Mouse (Mus musculus) MEL (cell line): Measurements from ENCODE around the gene Avpr1a. TPM values are rescaled to one million over a fixed set of nuclear protein-coding genes. Genes with fewer than 3 reads are reported as not detected.

ENCODE experiments used
- DNase-seq: peaks from one replicate; pipeline ENCODE4 v3.0.0; 2011; ENCODE audit warnings: low read depth, low spot score
- H3K27ac ChIP-seq: 2 replicates; pipeline ENCODE4 v1.5.1; 2012; ENCODE audit warnings: low read depth, mild to moderate bottlenecking, control low read depth, low read length, moderate library complexity; ENCODE audit not compliant: control insufficient read depth
- H3K27me3 ChIP-seq, 2 experiments: fragments of 150-350 bp in 1 of 2; sonication (generic) in 1 of 2; 2 replicates each; pipeline ENCODE4 v1.6.1; 2012; ENCODE audit warnings: low read length in 2 of 2, mild to moderate bottlenecking in 2 of 2, improper control_type of control experiment in 1 of 2, moderate library complexity in 1 of 2; ENCODE audit not compliant: insufficient read depth in 2 of 2, control insufficient read depth in 1 of 2
- H3K36me3 ChIP-seq, 2 experiments: 2 replicates each; pipeline ENCODE4 v1.6.1; 2012 to 2014; ENCODE audit warnings: low read length in 2 of 2, improper control_type of control experiment in 1 of 2, inconsistent platforms in 1 of 2, mild to moderate bottlenecking in 1 of 2; ENCODE audit not compliant: insufficient read depth in 2 of 2, control insufficient read depth in 1 of 2
- H3K4me1 ChIP-seq, 2 experiments: fragments of 150-350 bp in 1 of 2; sonication (generic) in 1 of 2; 2 replicates each; pipeline ENCODE4 v1.6.1; 2012; ENCODE audit warnings: low read length in 2 of 2, improper control_type of control experiment in 1 of 2, mild to moderate bottlenecking in 1 of 2; ENCODE audit not compliant: insufficient read depth in 2 of 2, control insufficient read depth in 1 of 2
- H3K4me3 ChIP-seq, 2 experiments: fragments of 150-350 bp in 1 of 2; sonication (generic) in 1 of 2; 2 replicates each; pipeline ENCODE4 v1.5.1; 2012; ENCODE audit warnings: low read depth in 2 of 2, low read length in 2 of 2, mild to moderate bottlenecking in 2 of 2, moderate library complexity in 2 of 2, control low read depth in 1 of 2, improper control_type of control experiment in 1 of 2; ENCODE audit not compliant: control insufficient read depth in 1 of 2, insufficient read depth in 1 of 2
- H3K79me2 ChIP-seq: 2 replicates; pipeline ENCODE4 v1.6.1; 2012; ENCODE audit warnings: mild to moderate bottlenecking, low read length, moderate library complexity; ENCODE audit not compliant: control insufficient read depth, poor library complexity, insufficient read depth
- H3K9ac ChIP-seq: 2 replicates; pipeline ENCODE4 v1.6.1; 2012; ENCODE audit warnings: low read depth, mild to moderate bottlenecking, control low read depth, low read length, moderate library complexity; ENCODE audit not compliant: control insufficient read depth, poor library complexity, severe bottlenecking
- H3K9me3 ChIP-seq: fragments of 150-350 bp; sonication (generic); replicated peaks from 2 replicates; pipeline ENCODE4 v1.6.1; 2012; ENCODE audit warnings: mild to moderate bottlenecking, low read length, improper control_type of control experiment, moderate library complexity; ENCODE audit not compliant: insufficient read depth
- BHLHE40 ChIP-seq: IDR thresholded peaks from 2 replicates; pipeline ENCODE4 v1.6.1; 2012; ENCODE audit warnings: low read depth, mild to moderate bottlenecking, inconsistent platforms, low read length, improper control_type of control experiment, borderline replicate concordance
- CHD1 ChIP-seq: IDR thresholded peaks from 2 replicates; pipeline ENCODE4 v1.6.1; 2012; ENCODE audit warnings: low read depth, mild to moderate bottlenecking, inconsistent platforms, low read length, improper control_type of control experiment
- CHD2 ChIP-seq: IDR thresholded peaks from 2 replicates; pipeline ENCODE4 v1.6.1; 2011; ENCODE audit warnings: low read length, improper control_type of control experiment
- CTCF ChIP-seq, 3 experiments: IDR thresholded peaks in 2 of 3; conservative IDR thresholded peaks in 1 of 3; 2 replicates each; pipeline ENCODE4 v1.5.1; 2011 to 2012; ENCODE audit warnings: low read length in 3 of 3, low read depth in 2 of 3, mild to moderate bottlenecking in 2 of 3, improper control_type of control experiment in 1 of 3, inconsistent platforms in 1 of 3, mixed read lengths in 1 of 3, moderate library complexity in 1 of 3; ENCODE audit not compliant: control insufficient read depth in 1 of 3, insufficient read depth in 1 of 3, poor library complexity in 1 of 3, severe bottlenecking in 1 of 3
- EP300 ChIP-seq, 2 experiments: IDR thresholded peaks; 2 replicates each; pipeline ENCODE4 v1.6.1; 2011; ENCODE audit warnings: improper control_type of control experiment in 2 of 2, low read length in 2 of 2, low read depth in 1 of 2, mild to moderate bottlenecking in 1 of 2
- ETS1 ChIP-seq: IDR thresholded peaks from 2 replicates; pipeline ENCODE4 v1.6.1; 2012; ENCODE audit warnings: low read depth, mild to moderate bottlenecking, inconsistent platforms, low read length, improper control_type of control experiment, moderate library complexity
- KAT2A ChIP-seq: conservative IDR thresholded peaks from 2 replicates; pipeline ENCODE4 v1.6.1; 2012; ENCODE audit warnings: low read depth, low read length, improper control_type of control experiment, inconsistent platforms
- MYB ChIP-seq: IDR thresholded peaks from 2 replicates; pipeline ENCODE4 v1.6.1; 2011; ENCODE audit warnings: mild to moderate bottlenecking, low read depth, low read length, improper control_type of control experiment
- MYC ChIP-seq: IDR thresholded peaks from 2 replicates; pipeline ENCODE4 v1.6.1; 2011; ENCODE audit warnings: low read depth, mild to moderate bottlenecking, low read length, improper control_type of control experiment, moderate library complexity
- NELFE ChIP-seq: IDR thresholded peaks from 2 replicates; pipeline ENCODE4 v1.6.1; 2011; ENCODE audit warnings: low read depth, low read length, improper control_type of control experiment
- NRF1 ChIP-seq: IDR thresholded peaks from 2 replicates; pipeline ENCODE4 v1.6.1; 2014; ENCODE audit warnings: low read depth, mild to moderate bottlenecking, inconsistent platforms, low read length, improper control_type of control experiment, moderate library complexity; ENCODE audit not compliant: poor library complexity, insufficient read depth, severe bottlenecking
- POLR2A ChIP-seq, 2 experiments: IDR thresholded peaks; 2 replicates each; pipeline ENCODE4 v1.6.1; 2011 to 2012; ENCODE audit warnings: low read length in 2 of 2, mild to moderate bottlenecking in 2 of 2, control low read depth in 1 of 2, improper control_type of control experiment in 1 of 2, low read depth in 1 of 2, moderate library complexity in 1 of 2; ENCODE audit not compliant: control insufficient read depth in 1 of 2, insufficient read depth in 1 of 2, poor library complexity in 1 of 2
- POLR2AphosphoS2 ChIP-seq: IDR thresholded peaks from 2 replicates; pipeline ENCODE4 v1.6.1; 2011; ENCODE audit warnings: low read length, improper control_type of control experiment
- POLR2AphosphoS5 ChIP-seq: IDR thresholded peaks from 2 replicates; pipeline ENCODE4 v1.6.1; 2012; ENCODE audit warnings: low read depth, borderline replicate concordance, mild to moderate bottlenecking, inconsistent platforms, low read length, moderate library complexity, mixed read lengths
- SIN3A ChIP-seq: IDR thresholded peaks from 2 replicates; pipeline ENCODE4 v1.6.1; 2012; ENCODE audit warnings: low read length, improper control_type of control experiment, inconsistent platforms
- TAL1 ChIP-seq: IDR thresholded peaks from 2 replicates; pipeline ENCODE4 v1.6.1; 2012; ENCODE audit warnings: mild to moderate bottlenecking, inconsistent platforms, low read length, moderate library complexity, mixed read lengths
- USF1 ChIP-seq: IDR thresholded peaks from 2 replicates; pipeline ENCODE4 v1.6.1; 2014; ENCODE audit warnings: low read depth, mild to moderate bottlenecking, inconsistent platforms, low read length, improper control_type of control experiment, moderate library complexity
- ZC3H11A ChIP-seq: IDR thresholded peaks from 2 replicates; pipeline ENCODE4 v1.6.1; 2012; ENCODE audit warnings: low read depth, mild to moderate bottlenecking, inconsistent platforms, low read length, improper control_type of control experiment
- ZMIZ1 ChIP-seq: IDR thresholded peaks from 2 replicates; pipeline ENCODE4 v1.6.1; 2012; ENCODE audit warnings: low read depth, mild to moderate bottlenecking, inconsistent platforms, low read length, improper control_type of control experiment, moderate library complexity
- ZNF384 ChIP-seq: IDR thresholded peaks from 2 replicates; pipeline ENCODE4 v1.6.1; 2012; ENCODE audit warnings: low read depth, mild to moderate bottlenecking, inconsistent platforms, low read length, improper control_type of control experiment
- polyA plus RNA-seq, 2 experiments: library from polyadenylated mRNA; stranded (reverse) in 1 of 2; unstranded in 1 of 2; fragments of >175 nt in 1 of 2; fragments of >200 nt in 1 of 2; gene quantifications; 2 replicates each; pipeline versions ENCODE4 v1.2.1 to v1.2.4; 2012; ENCODE audit warnings: low replicate concordance in 2 of 2, low read depth in 1 of 2; ENCODE audit not compliant: insufficient read length in 2 of 2, insufficient read depth in 1 of 2, missing spikeins in 1 of 2
- total RNA-seq: library from RNA; depleted of rRNA; stranded (reverse); fragments of 300-350 nt; gene quantifications from 2 replicates; pipeline ENCODE4 v1.2.3, GENCODE M21; 2012

Avpr1a gene
- total and polyA plus RNA-seq, 3 experiments, result not detected

DNA sequence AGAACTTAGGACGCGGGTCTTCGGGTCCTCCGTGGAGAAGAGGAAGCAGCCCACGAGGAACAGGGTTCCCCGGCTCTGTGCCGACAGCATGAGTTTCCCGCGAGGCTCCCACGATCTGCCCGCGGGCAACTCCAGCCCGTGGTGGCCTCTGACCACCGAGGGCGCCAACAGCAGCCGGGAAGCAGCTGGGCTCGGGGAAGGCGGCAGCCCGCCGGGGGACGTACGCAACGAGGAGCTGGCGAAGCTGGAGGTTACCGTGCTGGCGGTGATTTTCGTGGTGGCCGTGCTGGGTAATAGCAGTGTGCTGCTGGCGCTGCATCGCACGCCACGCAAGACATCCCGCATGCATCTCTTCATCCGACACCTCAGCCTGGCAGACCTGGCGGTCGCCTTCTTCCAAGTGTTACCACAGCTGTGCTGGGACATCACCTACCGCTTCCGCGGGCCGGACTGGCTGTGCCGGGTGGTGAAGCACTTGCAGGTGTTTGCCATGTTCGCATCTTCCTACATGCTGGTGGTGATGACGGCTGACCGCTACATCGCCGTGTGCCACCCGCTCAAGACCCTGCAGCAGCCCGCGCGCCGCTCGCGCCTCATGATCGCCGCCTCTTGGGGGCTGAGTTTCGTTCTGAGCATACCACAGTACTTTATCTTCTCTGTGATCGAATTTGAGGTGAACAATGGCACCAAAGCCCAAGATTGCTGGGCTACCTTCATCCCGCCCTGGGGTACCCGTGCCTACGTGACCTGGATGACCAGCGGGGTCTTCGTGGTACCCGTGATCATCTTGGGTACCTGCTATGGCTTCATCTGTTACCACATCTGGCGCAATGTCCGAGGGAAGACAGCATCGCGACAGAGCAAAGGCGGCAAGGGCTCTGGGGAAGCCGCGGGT lies 665 bp downstream of the Avpr1a start:
- TF ChIP-seq TAL1, result no peak
- DNase-seq, result no peak
- Histone ChIP-seq H3K27ac (no peak overlapping the region), H3K4me3 (no peak overlapping the region), H3K9me3 (no peaks in the 10 kb centered on the region), H3K36me3 (no peaks in the 10 kb centered on the region), H3K9ac (no peak overlapping the region), H3K4me1 (no peaks in the 10 kb centered on the region), H3K27me3 (no peaks in the 10 kb centered on the region), H3K79me2 (no peaks in the 10 kb centered on the region)

DNA sequence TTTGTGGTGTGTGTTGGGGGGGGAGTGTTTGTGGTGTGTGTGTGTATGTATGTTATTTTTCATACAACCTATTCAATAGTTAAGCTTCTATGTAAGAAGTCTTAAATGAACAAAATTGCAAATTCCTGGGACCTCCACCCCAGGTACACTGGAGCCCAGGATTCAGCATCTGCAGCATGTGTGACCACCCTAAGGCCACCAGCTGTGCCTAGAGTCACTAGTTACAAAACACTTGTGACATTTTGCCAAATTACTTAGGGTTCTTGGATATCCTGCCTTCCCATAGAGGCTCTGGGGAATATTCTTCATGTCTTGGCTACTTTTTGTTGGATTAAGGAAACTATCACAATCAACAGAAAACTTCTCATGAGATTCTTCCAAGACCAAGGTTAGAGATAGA lies 1.6 kb downstream of the Avpr1a start:
- no peak for TF ChIP-seq ZMIZ1
- TF ChIP-seq, all 39 proteins: peak for 0
- Histone ChIP-seq H3K4me1 (no peaks in the 10 kb centered on the region), H3K27ac (no peak overlapping the region), H3K9me3 (no peaks in the 10 kb centered on the region), H3K79me2 (no peaks in the 10 kb centered on the region), H3K9ac (no peak overlapping the region), H3K36me3 (no peaks in the 10 kb centered on the region), H3K4me3 (no peak overlapping the region), H3K27me3 (no peaks in the 10 kb centered on the region)
- no peak for DNase-seq

DNA sequence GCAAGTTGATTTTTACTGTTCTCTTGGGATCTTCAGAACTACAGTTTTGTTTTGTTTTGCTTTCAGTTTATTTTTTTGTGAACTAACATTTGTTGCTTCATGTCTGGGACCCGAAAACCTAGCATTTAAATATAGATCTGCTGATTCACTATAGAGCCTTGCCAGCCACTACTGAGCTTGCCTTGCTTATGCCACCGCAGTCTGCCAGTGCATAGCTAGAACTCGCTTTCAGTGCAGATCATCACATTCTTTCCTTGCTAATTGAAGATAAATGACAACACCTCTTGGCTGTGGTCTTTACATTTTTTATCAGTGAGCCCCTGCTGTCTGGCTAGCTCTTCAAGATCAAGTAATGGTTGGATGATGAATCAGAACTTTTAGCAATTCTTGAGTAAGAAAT lies 5.2 kb downstream of the Avpr1a start:
- Histone ChIP-seq H3K4me1 (no peaks in the 10 kb centered on the region), H3K27me3 (no peaks in the 10 kb centered on the region), H3K9me3 (no peaks in the 10 kb centered on the region), H3K27ac (no peak overlapping the region), H3K9ac (no peak overlapping the region), H3K79me2 (no peaks in the 10 kb centered on the region), H3K36me3 (no peaks in the 10 kb centered on the region), H3K4me3 (no peak overlapping the region)
- TF ChIP-seq MYB, result no peak
- TF ChIP-seq KAT2A, result no peak
- no peak for TF ChIP-seq SIN3A
- TF ChIP-seq CHD2, result no peak
- no peak for TF ChIP-seq MYC
- no peak for TF ChIP-seq CTCF (IDR thresholded peaks at IDR 0.05 in 2 of 3, conservative IDR thresholded peaks at IDR 0.05 in 1 of 3; ENCODE audit: control insufficient read depth in 1 of 3, insufficient read depth in 1 of 3, low read depth in 2 of 3, low read length in 3 of 3, poor library complexity in 1 of 3, severe bottlenecking in 1 of 3)
- TF ChIP-seq ZC3H11A, result no peak
- TF ChIP-seq POLR2AphosphoS2, result no peak
- TF ChIP-seq USF1, result no peak
- no peak for TF ChIP-seq POLR2AphosphoS5
- TF ChIP-seq BHLHE40, result no peak
- no peak for TF ChIP-seq NELFE
- no peak for TF ChIP-seq ZNF384
- TF ChIP-seq POLR2A (IDR thresholded peaks at IDR 0.05; ENCODE audit: control insufficient read depth in 1 of 2, insufficient read depth in 1 of 2, low read depth in 1 of 2, low read length in 2 of 2, poor library complexity in 1 of 2), result no peak
- no peak for TF ChIP-seq CHD1
- no peak for TF ChIP-seq NRF1
- TF ChIP-seq EP300 (IDR thresholded peaks at IDR 0.05; ENCODE audit: low read depth in 1 of 2, low read length in 2 of 2), result no peak
- no peak for TF ChIP-seq ETS1
- no peak for DNase-seq
